Mouse (Mus musculus) cortical plate, adult 2 months (tissue): ENCODE results near the gene Ptbp1.

Experiments used
- CTCF ChIP-seq: fragments of 200-500 bp; IDR thresholded peaks from 2 replicates; pipeline ENCODE4 v1.5.1; 2011; ENCODE audit warnings: mild to moderate bottlenecking, control low read depth, low read length; ENCODE audit not compliant: insufficient read depth; ENCODE audit errors: extremely low read depth
- POLR2A ChIP-seq: fragments of 200-500 bp; IDR thresholded peaks from 2 replicates; pipeline ENCODE4 v1.6.1; 2011; ENCODE audit warnings: mild to moderate bottlenecking, low read length, control low read depth; ENCODE audit not compliant: insufficient read depth; ENCODE audit errors: extremely low read depth

DNA sequence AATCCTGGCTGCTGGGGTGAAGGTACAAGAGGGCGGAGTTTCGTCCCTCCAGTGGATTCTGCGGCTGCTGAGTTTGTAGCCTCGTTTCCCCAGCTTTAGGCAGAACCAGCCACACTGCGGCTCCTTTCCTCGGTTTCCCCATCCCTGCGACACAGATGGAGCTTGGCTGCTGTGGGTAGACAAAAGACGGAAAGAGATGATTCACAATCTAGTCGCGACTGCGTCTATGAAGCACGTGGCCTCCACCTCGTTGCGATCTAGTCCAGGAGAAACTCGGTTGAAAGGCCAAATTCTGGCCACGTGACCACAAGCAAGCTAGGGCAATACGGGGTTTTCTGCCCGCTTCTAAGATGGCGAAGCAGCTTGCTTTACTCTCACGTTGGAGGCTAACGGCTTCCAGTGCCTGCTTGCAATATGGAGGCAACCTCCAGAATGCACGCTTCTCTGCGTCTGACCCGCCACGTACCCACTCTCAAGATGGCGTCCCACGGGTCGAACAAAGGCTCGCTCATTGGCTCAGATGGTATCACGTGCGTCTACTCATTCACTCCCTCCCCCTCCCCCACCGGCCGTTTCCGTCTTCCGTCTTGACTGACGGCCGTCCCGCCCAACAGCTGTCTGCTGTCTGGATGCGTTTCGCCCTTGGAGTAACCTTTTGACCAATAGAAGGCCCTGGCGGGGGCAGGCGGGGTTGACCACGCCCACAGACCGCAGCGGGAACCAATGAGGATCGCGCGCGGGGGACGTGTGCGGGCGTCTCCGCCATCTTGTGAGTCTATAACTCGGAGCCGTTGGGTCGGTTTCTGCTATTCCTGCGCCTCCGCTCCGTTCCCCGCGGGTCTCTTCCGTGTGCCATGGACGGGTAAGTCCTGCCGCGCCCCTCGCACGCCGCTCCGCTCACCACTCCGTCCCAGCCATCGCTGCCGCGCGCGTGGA, at the start of gene Ptbp1:
- TF ChIP-seq CTCF (no peak), POLR2A (peak; percentile 98)
